Mouse (Mus musculus) Patski (cell line): ENCODE results near the gene Nt5c2. TPM values are rescaled to one million over a fixed set of nuclear protein-coding genes. Genes with fewer than 3 reads are reported as not detected.
A peak's percentile ranks its signal among the peaks of the same experiment; 100 is the strongest.

Experiments
- ATAC-seq: fragments of 100-300 bp; one replicate; pipeline ENCODE4 v1.8.0; 2021
- CTCF ChIA-PET: fragments of 350-600 bp; sonication (Branson Sonifier 250); formaldehyde crosslinking; loops from one replicate; lab custom pipeline; 2022; ENCODE audit warnings: inconsistent platforms; lab: Charles Lee
- POLR2A ChIA-PET: fragments of 350-600 bp; sonication (Branson Sonifier 250); formaldehyde crosslinking; loops from one replicate; lab custom pipeline; 2022; ENCODE audit warnings: antibody characterized with exemption, inconsistent platforms; lab: Charles Lee
- DNase-seq: peaks from one replicate; pipeline ENCODE4 v3.0.0-alpha.2; 2011; ENCODE audit warnings: low read depth, low spot score
- H3K27me3 ChIP-seq: fragments of 371-371 bp; one replicate; pipeline ENCODE4 v1.5.1; 2021
- CTCF ChIP-seq: fragments of 100-300 bp; IDR thresholded peaks from one replicate; pipeline ENCODE4 v1.5.1; 2021
- in situ Hi-C: fragments of 300-500 bp; cut with MboI; formaldehyde crosslinking; loops from 3 replicates; pipeline ENCODE4 v1.11.1; 2018; ENCODE audit warnings: low pct_unique_long_range_greater_than_20kb, mixed read lengths
- polyA plus RNA-seq: library from polyadenylated mRNA; unstranded; gene quantifications from one replicate; pipeline ENCODE4 v1.2.3, GENCODE M21; 2021

The Nt5c2 gene
- 99.6 TPM for polyA plus RNA-seq

- in situ Hi-C loops = no loop called here
- TF ChIP-seq CTCF = no peak
- ChIA-PET CTCF (no interaction called here), POLR2A (no interaction called here)
- no peak for DNase-seq
- peak; percentile 33 for ATAC-seq
- H3K27me3 ChIP-seq = peaks cover 61% of the 10 kb centered on the region
Observed at GRCm38 (mm10) chr19:47014447-47015381, at the start of gene Nt5c2, which contains the start of gene Ina. Gene Nt5c2, minus strand, starts transcription at chr19:47015153. Gene Ina, plus strand, starts transcription at chr19:47014698.

GRCm38 (mm10) chr19:47057684-47058083 lies 42.7 kb upstream of the Nt5c2 start:
- CTCF ChIA-PET = no interaction called here
- no peak for TF ChIP-seq CTCF
- ATAC-seq = no peak
- in situ Hi-C loops = no loop called here
- H3K27me3 ChIP-seq = peaks cover 6% of the 10 kb centered on the region
- POLR2A ChIA-PET = interaction anchor here (0.8 kb wide), 1 partner anchor 10 kb away, joined by 3 read pairs; the partner anchor contains the start of gene Taf5
- no peak for DNase-seq

- ChIA-PET CTCF (interaction anchor here (1.3 to 1.8 kb wide), 2 partner anchors 9 to 12 kb away, joined by 4 read pairs; no protein-coding TSS in a partner anchor), POLR2A (interaction anchor here (0.6 to 0.7 kb wide), 2 partner anchors 8 to 70 kb away, joined by 3 to 4 read pairs; no protein-coding TSS in a partner anchor)
- peaks cover 6% of the 10 kb centered on the region for H3K27me3 ChIP-seq
- no peak for DNase-seq
- no peak for ATAC-seq
- in situ Hi-C loops = no loop called here
- TF ChIP-seq CTCF = no peak
Observed at GRCm38 (mm10) chr19:47053471-47053870, 38.5 kb upstream of the Nt5c2 start.

GRCm38 (mm10) chr19:47052927-47053326 lies 38.0 kb upstream of the Nt5c2 start:
- ATAC-seq (no peak), DNase-seq (no peak)
- ChIA-PET POLR2A (interaction anchor here (0.6 kb wide), 1 partner anchor 70 kb away, joined by 4 read pairs; no protein-coding TSS in a partner anchor), CTCF (interaction anchor here (1.3 kb wide), 1 partner anchor 9 kb away, joined by 4 read pairs; no protein-coding TSS in a partner anchor)
- TF ChIP-seq CTCF = no peak
- H3K27me3 ChIP-seq = peaks cover 5% of the 10 kb centered on the region
- in situ Hi-C loops = no loop called here

- POLR2A ChIA-PET = interaction anchor here (1.0 to 1.7 kb wide), 2 partner anchors 16 to 18 kb away, joined by 4 to 9 read pairs; partner anchors contain the start of gene Taf5
- CTCF ChIA-PET = no interaction called here
- TF ChIP-seq CTCF = no peak
- no peak for DNase-seq
- in situ Hi-C loops = no loop called here
- ATAC-seq = peak; percentile 85
- no peaks in the 10 kb centered on the region for H3K27me3 ChIP-seq
Observed at GRCm38 (mm10) chr19:47050271-47051032, 35.5 kb upstream of the Nt5c2 start, which contains the start of gene Pcgf6. Gene Pcgf6, minus strand, starts transcription at chr19:47050906.

GRCm38 (mm10) chr19:47049840-47050239 lies 34.9 kb upstream of the Nt5c2 start:
- in situ Hi-C loops = no loop called here
- TF ChIP-seq CTCF = no peak
- DNase-seq (no peak), ATAC-seq (no peak)
- no peaks in the 10 kb centered on the region for H3K27me3 ChIP-seq
- ChIA-PET POLR2A (no interaction called here), CTCF (no interaction called here)

- POLR2A ChIA-PET = no interaction called here
- ATAC-seq (no peak), DNase-seq (no peak)
- TF ChIP-seq CTCF = no peak
- in situ Hi-C loops = no loop called here
- no peaks in the 10 kb centered on the region for H3K27me3 ChIP-seq
- CTCF ChIA-PET = no interaction called here
Observed at GRCm38 (mm10) chr19:47049061-47049460, 34.1 kb upstream of the Nt5c2 start.

GRCm38 (mm10) chr19:47047236-47047833 lies 32.4 kb upstream of the Nt5c2 start:
- ChIA-PET CTCF (no interaction called here), POLR2A (interaction anchor here (0.6 kb wide), 1 partner anchor 56 kb away, joined by 4 read pairs; no protein-coding TSS in a partner anchor)
- TF ChIP-seq CTCF = no peak
- ATAC-seq (no peak), DNase-seq (no peak)
- in situ Hi-C loops = no loop called here
- H3K27me3 ChIP-seq = no peaks in the 10 kb centered on the region

GRCm38 (mm10) chr19:47046343-47046742 lies 31.4 kb upstream of the Nt5c2 start:
- no peak for ATAC-seq
- ChIA-PET CTCF (interaction anchor here (0.9 kb wide), 1 partner anchor 177 kb away, joined by 3 read pairs; no protein-coding TSS in a partner anchor), POLR2A (interaction anchor here (0.7 kb wide), 1 partner anchor 555 kb away, joined by 3 read pairs; no protein-coding TSS in a partner anchor)
- no peaks in the 10 kb centered on the region for H3K27me3 ChIP-seq
- no peak for DNase-seq
- in situ Hi-C loops = no loop called here
- no peak for TF ChIP-seq CTCF

- peak; percentile 62 for TF ChIP-seq CTCF
- DNase-seq (no peak), ATAC-seq (no peak)
- H3K27me3 ChIP-seq = no peaks in the 10 kb centered on the region
- POLR2A ChIA-PET = no interaction called here
- in situ Hi-C loops = no loop called here
- CTCF ChIA-PET = interaction anchor here (0.8 to 1.7 kb wide), 6 partner anchors 8 to 283 kb away, joined by 3 to 4 read pairs (median 3); partner anchors contain the start of gene Cnnm2
Observed at GRCm38 (mm10) chr19:47043608-47044007, 28.7 kb upstream of the Nt5c2 start.
